Mouse (Mus musculus) heart, postnatal 10 days (tissue): ENCODE results near the gene Rab6b. TPM values are rescaled to one million over a fixed set of nuclear protein-coding genes. Genes with fewer than 3 reads are reported as not detected.

Experiments used
- DNase-seq, 2 experiments: peaks; one replicate each; pipeline ENCODE4 v3.0.0; 2021
- intact Hi-C: fragments of 180-260 bp; cut with DNase I; formaldehyde crosslinking; loops from one replicate; pipeline ENCODE4 v1.15.1; 2025
- total RNA-seq, 2 experiments: library from RNA; stranded (reverse); gene quantifications; 2 replicates each; pipeline ENCODE4 v1.2.3; 2021

Rab6b gene
- total RNA-seq, result 1 to 10 TPM; 1.7 to 1.8 TPM

GRCm38 (mm10) chr9:103111621-103112470 lies at the start of gene Rab6b:
Gene Rab6b, plus strand, starts transcription at chr9:103111787.
- peak; percentile 34 to 47 for DNase-seq
- intact Hi-C loops, result no loop called here

GRCm38 (mm10) chr9:103063591-103063990 lies 48.0 kb upstream of the Rab6b start:
- DNase-seq, result no peak
- intact Hi-C loops, result no loop called here

GRCm38 (mm10) chr9:103066845-103067244 lies 44.7 kb upstream of the Rab6b start:
- intact Hi-C loops, result no loop called here
- DNase-seq, result no peak

GRCm38 (mm10) chr9:103067651-103068050 lies 43.9 kb upstream of the Rab6b start:
- intact Hi-C loops, result no loop called here
- DNase-seq, result no peak

GRCm38 (mm10) chr9:103068769-103069168 lies 42.8 kb upstream of the Rab6b start:
- intact Hi-C loops, result no loop called here
- peak; percentile 41 to 43 for DNase-seq

GRCm38 (mm10) chr9:103071541-103072203 lies 39.9 kb upstream of the Rab6b start:
- no peak for DNase-seq
- intact Hi-C loops, result no loop called here

- intact Hi-C loops, result no loop called here
- no peak for DNase-seq
Observed at GRCm38 (mm10) chr9:103072204-103072599, 39.4 kb upstream of the Rab6b start.

- DNase-seq, result no peak
- intact Hi-C loops, result no loop called here
Observed at GRCm38 (mm10) chr9:103072926-103073515, 38.6 kb upstream of the Rab6b start.

- DNase-seq, result peak; percentile 31 to 38
- intact Hi-C loops, result no loop called here
Observed at GRCm38 (mm10) chr9:103076836-103077531, 34.6 kb upstream of the Rab6b start.

GRCm38 (mm10) chr9:103078194-103078691 lies 33.3 kb upstream of the Rab6b start:
- intact Hi-C loops, result no loop called here
- no peak for DNase-seq

- DNase-seq, result no peak
Observed at GRCm38 (mm10) chr9:103080211-103080610, 31.4 kb upstream of the Rab6b start.

GRCm38 (mm10) chr9:103082246-103082975 lies 29.2 kb upstream of the Rab6b start:
- intact Hi-C loops, result no loop called here
- DNase-seq, result no peak

More at GRCm38 (mm10) chr9:103080211-103080610, 31.4 kb upstream of the Rab6b start:
- intact Hi-C loops, result no loop called here

GRCm38 (mm10) chr9:103083405-103083804 lies 28.2 kb upstream of the Rab6b start:
- no peak for DNase-seq
- intact Hi-C loops, result no loop called here

GRCm38 (mm10) chr9:103086736-103087135 lies 24.9 kb upstream of the Rab6b start:
- intact Hi-C loops, result no loop called here
- no peak for DNase-seq

GRCm38 (mm10) chr9:103087301-103087700 lies 24.3 kb upstream of the Rab6b start:
- DNase-seq, result no peak
- intact Hi-C loops, result no loop called here

- DNase-seq, result no peak
- intact Hi-C loops, result no loop called here
Observed at GRCm38 (mm10) chr9:103088661-103089060, 22.9 kb upstream of the Rab6b start.

GRCm38 (mm10) chr9:103090116-103090875 lies 21.3 kb upstream of the Rab6b start:
- DNase-seq, result no peak
- intact Hi-C loops, result loop anchor here (5.0 kb wide), 2 partner anchors 78 to 112 kb away; partner anchors contain the start of gene Srprb

- intact Hi-C loops, result loop anchor here (5.0 kb wide), 2 partner anchors 79 to 111 kb away; partner anchors contain the start of gene Srprb
- DNase-seq, result no peak
Observed at GRCm38 (mm10) chr9:103091039-103091883, 20.3 kb upstream of the Rab6b start.
